In genomic region chr17:5221041-5221440, GRCm38 (mm10) we compare ENCODE assay signal across 9 mouse cellular contexts.
DNase-seq lines count a peak whose midpoint lies in the region; ATAC-seq and TF ChIP-seq lines count a peak whose summit lies in the region.
"Had no signal": no experiment of that assay in that cellular context is flagged by ENCODE, and none has a peak within 500 bp of the region (broad histone marks: within the 10 kb centered on the region; RNA-seq: fewer than 3 reads in every experiment).

No protein-coding gene starts in this region.

- H3K4me3 ChIP-seq in forebrain, embryonic 14.5 days (ENCODE audit: low read depth, low read length) = no peak overlapping the region
- no peak overlapping the region for H3K4me3 ChIP-seq in forebrain, postnatal 0 days (ENCODE audit: low read depth, low read length)
- H3K4me3 ChIP-seq in hindbrain, embryonic 15.5 days = no peak overlapping the region
- H3K4me3 ChIP-seq in limb, embryonic 15.5 days = no peak overlapping the region
- H3K4me3 ChIP-seq: myocyte had no signal

- H3K9me3 ChIP-seq in forebrain, embryonic 14.5 days (replicated peaks; ENCODE audit: control insufficient read depth, low read length) = no peaks in the 10 kb centered on the region
- no peaks in the 10 kb centered on the region for H3K9me3 ChIP-seq in forebrain, postnatal 0 days (ENCODE audit: low read length)
- H3K9me3 ChIP-seq in hindbrain, embryonic 15.5 days = no peaks in the 10 kb centered on the region
- no peaks in the 10 kb centered on the region for H3K9me3 ChIP-seq in limb, embryonic 15.5 days

- WGBS in forebrain, embryonic 14.5 days = 24% methylated on average over 8 of the region's 8 CpGs
- WGBS in forebrain, postnatal 0 days = 25% methylated on average over 8 of the region's 8 CpGs
- WGBS in hindbrain, embryonic 15.5 days = 33% methylated on average over 8 of the region's 8 CpGs
- 24% methylated on average over 8 of the region's 8 CpGs for WGBS in limb, embryonic 15.5 days

- H3K4me2 ChIP-seq in forebrain, embryonic 14.5 days (ENCODE audit: low read length) = no peak overlapping the region
- H3K4me2 ChIP-seq in forebrain, postnatal 0 days (ENCODE audit: low read depth) = no peak overlapping the region
- no peak overlapping the region for H3K4me2 ChIP-seq in hindbrain, embryonic 15.5 days
- H3K4me2 ChIP-seq in limb, embryonic 15.5 days = no peak overlapping the region

- DNase-seq in forebrain, embryonic 14.5 days (ENCODE audit: low spot score) = peak; percentile 68
- DNase-seq in forebrain, postnatal 0 days = no peak
- peak; percentile 49 for DNase-seq in NIH3T3 (ENCODE audit: low read depth)
- no peak for DNase-seq in c-Kit-positive CD71-positive TER-119-positive erythroid progenitor cells, embryonic 14.5 days (ENCODE audit: low spot score)
- no peak for DNase-seq in layer of hippocampus, postnatal 10 days (ENCODE audit: low spot score in 2 of 2)
- no peak for DNase-seq in gastrocnemius, postnatal 36 days

- H3K9ac ChIP-seq in forebrain, embryonic 14.5 days (ENCODE audit: low read length) = no peak overlapping the region
- H3K9ac ChIP-seq in forebrain, postnatal 0 days = no peak overlapping the region
- no peak overlapping the region for H3K9ac ChIP-seq in hindbrain, embryonic 15.5 days
- H3K9ac ChIP-seq in limb, embryonic 15.5 days = no peak overlapping the region

- H3K27me3 ChIP-seq in forebrain, embryonic 14.5 days (replicated peaks; ENCODE audit: control insufficient read depth, insufficient read depth, low read length) = no peaks in the 10 kb centered on the region
- H3K27me3 ChIP-seq in forebrain, postnatal 0 days (ENCODE audit: insufficient read depth, low read length) = no peaks in the 10 kb centered on the region
- H3K27me3 ChIP-seq in hindbrain, embryonic 15.5 days = no peaks in the 10 kb centered on the region
- H3K27me3 ChIP-seq in limb, embryonic 15.5 days = no peaks in the 10 kb centered on the region

- peak overlapping the region; percentile 57; the same call in 1 of the 2 replicates for H3K27ac ChIP-seq in forebrain, embryonic 14.5 days (ENCODE audit: low read depth, low read length)
- H3K27ac ChIP-seq in forebrain, postnatal 0 days (ENCODE audit: low read depth, low read length) = no peak overlapping the region
- H3K27ac ChIP-seq in hindbrain, embryonic 15.5 days (replicated peaks) = 0 out of 2 replicates have a peak overlapping the region, but pooled peaks have one; percentile 10
- peak overlapping the region; percentile 55; the same call in 1 of the 2 replicates for H3K27ac ChIP-seq in limb, embryonic 15.5 days

- no peaks in the 10 kb centered on the region for H3K36me3 ChIP-seq in forebrain, embryonic 14.5 days (ENCODE audit: control insufficient read depth, insufficient read depth, low read length)
- no peaks in the 10 kb centered on the region for H3K36me3 ChIP-seq in forebrain, postnatal 0 days (ENCODE audit: insufficient read depth)
- H3K36me3 ChIP-seq in hindbrain, embryonic 15.5 days = no peaks in the 10 kb centered on the region
- no peaks in the 10 kb centered on the region for H3K36me3 ChIP-seq in limb, embryonic 15.5 days

- peak; percentile 66 for ATAC-seq in forebrain, embryonic 14.5 days
- ATAC-seq in forebrain, postnatal 0 days = no peak
- 0 out of 2 replicates have a peak, but pooled peaks have one; percentile 32 for ATAC-seq in hindbrain, embryonic 15.5 days (ENCODE audit: low FRiP score, low read depth)
- ATAC-seq in limb, embryonic 15.5 days (ENCODE audit: insufficient number of reproducible peaks, low FRiP score, low TSS enrichment, low read depth) = no peak

- TF ChIP-seq CTCF in forebrain, postnatal 0 days (IDR thresholded peaks at IDR 0.05; ENCODE audit: low read depth) = no peak

- intact Hi-C loops in gastrocnemius, postnatal 36 days (cut with DNase I) = no loop called here

- peaks cover 43% of the 10 kb centered on the region for H3K4me1 ChIP-seq in forebrain, embryonic 14.5 days (ENCODE audit: control insufficient read depth, insufficient read depth, low read length)
- peaks cover 19% of the 10 kb centered on the region for H3K4me1 ChIP-seq in forebrain, postnatal 0 days (ENCODE audit: insufficient read depth)
- H3K4me1 ChIP-seq in hindbrain, embryonic 15.5 days (replicated peaks) = peaks cover 58% of the 10 kb centered on the region
- H3K4me1 ChIP-seq in limb, embryonic 15.5 days = peaks cover 44% of the 10 kb centered on the region

Comparison
In these comparisons a context has a peak if more than half of its experiments do, and no peak if none do; other contexts are left out.
1. ATAC-seq: peak in forebrain, embryonic 14.5 days (single experiment) and hindbrain, embryonic 15.5 days (single experiment); none in forebrain, postnatal 0 days (single experiment) and limb, embryonic 15.5 days (single experiment).
2. DNase-seq: peak in forebrain, embryonic 14.5 days (single experiment) and NIH3T3 (single experiment); none in forebrain, postnatal 0 days (single experiment), c-Kit-positive CD71-positive TER-119-positive erythroid progenitor cells, embryonic 14.5 days (single experiment), layer of hippocampus, postnatal 10 days (0 of 2) and gastrocnemius, postnatal 36 days (0 of 2).